Mouse (Mus musculus) midbrain, embryonic 14.5 days (tissue): ENCODE measurements at regions not wholly inside any gene's neighbourhood (a gene's known extent, or its start where the extent isn't known, plus 50 kb on each side); places are given as distances from the start of the nearest gene placed in this dataset.
A peak's percentile ranks its signal among the peaks of the same experiment; 100 is the strongest.

ENCODE experiments used
- ATAC-seq: fragments of 200-750 bp; cut with Nextera tagmentation; 2 replicates; pipeline ENCODE4 v1.8.0; 2017; ENCODE audit warnings: moderate number of reproducible peaks, moderate library complexity; ENCODE audit not compliant: low FRiP score, low TSS enrichment
- DNase-seq: peaks from one replicate; pipeline ENCODE4 v3.0.0-alpha.2; 2015
- H3K27ac ChIP-seq: fragments of 300-500 bp; sonication (generic); replicated peaks from 2 replicates; pipeline ENCODE4 v1.5.1; 2014; ENCODE audit warnings: mild to moderate bottlenecking, low read depth, low read length, moderate library complexity
- H3K27me3 ChIP-seq: fragments of 300-500 bp; sonication (generic); 2 replicates; pipeline ENCODE4 v1.6.1; 2014; ENCODE audit warnings: low read length, control low read depth, mixed read lengths; ENCODE audit not compliant: control insufficient read depth, insufficient read depth
- H3K36me3 ChIP-seq: fragments of 300-500 bp; sonication (generic); 2 replicates; pipeline ENCODE4 v1.6.1; 2014; ENCODE audit warnings: low read length, control low read depth; ENCODE audit not compliant: control insufficient read depth, insufficient read depth
- H3K4me1 ChIP-seq: fragments of 300-500 bp; sonication (generic); 2 replicates; pipeline ENCODE4 v1.6.1; 2014; ENCODE audit warnings: mild to moderate bottlenecking, antibody characterized with exemption, low read length, control low read depth; ENCODE audit not compliant: control insufficient read depth, insufficient read depth
- H3K4me2 ChIP-seq: fragments of 300-500 bp; sonication (generic); 2 replicates; pipeline ENCODE4 v1.6.1; 2014; ENCODE audit warnings: mild to moderate bottlenecking, low read length, moderate library complexity
- H3K4me3 ChIP-seq: fragments of 300-500 bp; sonication (generic); replicated peaks from 2 replicates; pipeline ENCODE4 v1.5.1; 2014; ENCODE audit warnings: low read depth, low read length
- H3K9ac ChIP-seq: fragments of 300-500 bp; sonication (generic); replicated peaks from 2 replicates; pipeline ENCODE4 v1.6.1; 2014; ENCODE audit warnings: mild to moderate bottlenecking, low read length, moderate library complexity
- H3K9me3 ChIP-seq: fragments of 300-500 bp; sonication (generic); 2 replicates; pipeline ENCODE4 v1.6.1; 2016; ENCODE audit warnings: low read length, control low read depth, mixed read lengths; ENCODE audit not compliant: control insufficient read depth
- WGBS: fragments of 180-500 bp; shearing (Covaris S2); extraction: QIAGEN DNeasy Blood & Tissue Kit; methylation state at CpG from one replicate; pipeline ENCODE4 v1.1.7; 2014; 5-methylcytosine and 5-hydroxymethylcytosine counted together

GRCm38 (mm10) chr2:95891566-95891965, 426.4 kb upstream of the Lrrc4c start:
- H3K4me1 ChIP-seq: no peaks in the 10 kb centered on the region
- H3K4me3 ChIP-seq: no peak overlapping the region
- no peaks in the 10 kb centered on the region for H3K27me3 ChIP-seq
- WGBS: 83% methylated on average over 2 of the region's 2 CpGs
- H3K27ac ChIP-seq: no peak overlapping the region
- no peaks in the 10 kb centered on the region for H3K9me3 ChIP-seq
- no peak for ATAC-seq
- H3K9ac ChIP-seq: no peak overlapping the region
- H3K36me3 ChIP-seq: no peaks in the 10 kb centered on the region
- no peak overlapping the region for H3K4me2 ChIP-seq
- peak; percentile 23 for DNase-seq

DNA sequence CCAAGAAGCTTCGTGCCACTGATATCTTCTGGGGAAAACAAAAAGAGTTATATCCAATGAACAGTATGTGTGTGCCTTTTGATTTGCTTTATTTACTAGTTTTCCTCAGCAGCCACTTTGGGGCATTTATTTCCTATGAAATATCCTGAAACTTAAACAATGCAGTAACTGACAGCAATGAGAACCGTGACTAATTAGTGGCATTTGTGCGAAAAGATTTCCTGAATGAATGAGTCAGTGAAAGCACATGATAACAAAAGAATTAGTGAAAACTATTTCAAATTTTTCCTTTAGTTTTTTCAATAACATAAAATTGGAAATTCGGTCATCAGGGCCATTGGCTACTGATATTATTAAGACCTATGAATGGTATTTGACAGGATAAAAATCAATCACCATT, 412.9 kb upstream of the Lrrc4c start:
- no peak overlapping the region for H3K4me3 ChIP-seq
- H3K4me2 ChIP-seq: no peak overlapping the region
- no peak overlapping the region for H3K9ac ChIP-seq
- no peak overlapping the region for H3K27ac ChIP-seq
- H3K9me3 ChIP-seq: no peaks in the 10 kb centered on the region
- H3K36me3 ChIP-seq: no peaks in the 10 kb centered on the region
- no peaks in the 10 kb centered on the region for H3K27me3 ChIP-seq
- no peaks in the 10 kb centered on the region for H3K4me1 ChIP-seq
- 39% methylated on average over 4 of the region's 4 CpGs for WGBS
- ATAC-seq (no peak), DNase-seq (no peak)

DNA sequence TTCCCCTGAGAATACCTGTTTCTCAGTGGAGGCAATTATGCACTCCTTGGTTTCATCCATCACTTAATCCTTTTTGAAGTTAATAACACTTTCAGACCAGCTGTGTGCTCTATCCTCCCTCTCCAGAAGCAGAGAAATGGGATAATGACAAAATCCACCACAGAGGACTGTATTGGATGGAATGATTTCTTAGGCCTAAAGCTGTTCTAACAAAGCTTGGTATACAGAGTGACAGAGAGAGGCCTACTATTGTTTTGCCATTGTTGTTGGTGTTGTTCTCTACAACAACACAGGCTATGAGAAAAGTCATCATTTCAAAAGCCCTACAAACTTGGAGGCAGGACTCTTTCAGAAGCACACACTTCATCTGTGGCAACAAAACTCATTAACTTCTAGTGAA, 408.2 kb upstream of the Lrrc4c start:
- H3K27me3 ChIP-seq: no peaks in the 10 kb centered on the region
- ATAC-seq: no peak

DNA sequence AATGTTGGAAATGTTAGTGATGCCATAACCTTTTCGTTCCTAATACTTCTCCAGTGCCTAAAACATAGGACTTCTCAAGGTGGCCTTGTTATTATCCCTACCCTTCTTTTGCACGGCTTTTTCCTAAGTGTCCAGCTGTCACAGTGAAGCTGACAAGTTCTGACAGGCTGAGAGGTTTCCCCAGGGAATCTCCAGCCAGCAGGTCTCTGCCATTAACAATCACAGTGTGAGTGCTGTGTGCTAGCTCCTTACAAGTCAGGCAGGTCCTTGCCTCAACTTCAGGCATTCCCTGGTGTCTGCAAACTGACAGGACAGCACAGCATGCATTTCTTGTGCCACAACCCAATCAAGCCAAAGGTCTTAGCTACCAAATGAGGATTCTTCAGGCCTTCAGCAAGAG, 407.8 kb upstream of the Lrrc4c start:
- no peak overlapping the region for H3K27ac ChIP-seq
- H3K27me3 ChIP-seq: no peaks in the 10 kb centered on the region
- H3K4me2 ChIP-seq: no peak overlapping the region
- WGBS: 25% methylated on average over 2 of the region's 2 CpGs
- no peak overlapping the region for H3K9ac ChIP-seq
- no peak for ATAC-seq
- H3K4me1 ChIP-seq: no peaks in the 10 kb centered on the region
- no peaks in the 10 kb centered on the region for H3K9me3 ChIP-seq
- peak; percentile 35 for DNase-seq
- no peaks in the 10 kb centered on the region for H3K36me3 ChIP-seq
- no peak overlapping the region for H3K4me3 ChIP-seq

More for the DNA sequence above, 408.2 kb upstream of the Lrrc4c start:
- H3K4me1 ChIP-seq: no peaks in the 10 kb centered on the region
- no peaks in the 10 kb centered on the region for H3K9me3 ChIP-seq
- H3K4me3 ChIP-seq: no peak overlapping the region
- no peak overlapping the region for H3K9ac ChIP-seq
- H3K27ac ChIP-seq: no peak overlapping the region
- no peak for DNase-seq
- H3K4me2 ChIP-seq: no peak overlapping the region
- no peaks in the 10 kb centered on the region for H3K36me3 ChIP-seq
